Mouse (Mus musculus): ENCODE results near the gene Sfpq. TPM values are rescaled to one million over a fixed set of nuclear protein-coding genes. Genes with fewer than 3 reads are reported as not detected.
"Not testable (repeated sequence)": the region's sequence is repeated elsewhere in the genome, so short reads cannot be mapped to it uniquely, and the experiment has no call there.

The Sfpq gene
- total RNA-seq (2021): 100 to 1,000 TPM; 235 to 287 TPM

GRCm38 (mm10) chr4:127021151-127021945, at the start of gene Sfpq:
Sfpq (plus strand) TSS chr4:127021324.
- peak; percentile 100 for DNase-seq (ENCODE audit: extremely low spot score in 1 of 2, low spot score in 1 of 2)

GRCm38 (mm10) chr4:126977467-126977866, 43.7 kb upstream of the Sfpq start:
- peak in 1 of 2 experiments; percentile 32 for DNase-seq (ENCODE audit: extremely low spot score in 1 of 2, low spot score in 1 of 2)

DNA sequence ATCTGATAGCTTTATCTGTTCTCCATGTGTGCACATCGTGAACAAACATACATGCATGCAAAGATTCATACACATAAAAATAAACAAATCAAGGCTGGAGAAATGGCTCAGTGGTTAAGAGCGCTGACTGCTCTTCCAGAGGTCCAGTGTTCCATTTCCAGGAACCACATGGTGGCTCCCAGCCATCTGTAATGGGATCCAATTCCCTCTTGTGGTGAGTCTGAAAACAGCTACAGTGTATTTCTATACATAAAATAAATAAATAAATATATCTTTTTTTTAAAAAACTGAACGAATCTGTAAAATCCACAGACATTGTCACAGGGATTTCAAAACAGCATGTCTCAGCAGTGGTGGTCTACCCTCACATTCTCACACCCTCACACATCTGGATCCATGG, 42.4 kb upstream of the Sfpq start:
- no peak for DNase-seq (ENCODE audit: extremely low spot score in 1 of 2, low spot score in 1 of 2)

- DNase-seq (ENCODE audit: extremely low spot score in 1 of 2, low spot score in 1 of 2): no peak
Measured at GRCm38 (mm10) chr4:126983321-126983720, 37.8 kb upstream of the Sfpq start.

DNA sequence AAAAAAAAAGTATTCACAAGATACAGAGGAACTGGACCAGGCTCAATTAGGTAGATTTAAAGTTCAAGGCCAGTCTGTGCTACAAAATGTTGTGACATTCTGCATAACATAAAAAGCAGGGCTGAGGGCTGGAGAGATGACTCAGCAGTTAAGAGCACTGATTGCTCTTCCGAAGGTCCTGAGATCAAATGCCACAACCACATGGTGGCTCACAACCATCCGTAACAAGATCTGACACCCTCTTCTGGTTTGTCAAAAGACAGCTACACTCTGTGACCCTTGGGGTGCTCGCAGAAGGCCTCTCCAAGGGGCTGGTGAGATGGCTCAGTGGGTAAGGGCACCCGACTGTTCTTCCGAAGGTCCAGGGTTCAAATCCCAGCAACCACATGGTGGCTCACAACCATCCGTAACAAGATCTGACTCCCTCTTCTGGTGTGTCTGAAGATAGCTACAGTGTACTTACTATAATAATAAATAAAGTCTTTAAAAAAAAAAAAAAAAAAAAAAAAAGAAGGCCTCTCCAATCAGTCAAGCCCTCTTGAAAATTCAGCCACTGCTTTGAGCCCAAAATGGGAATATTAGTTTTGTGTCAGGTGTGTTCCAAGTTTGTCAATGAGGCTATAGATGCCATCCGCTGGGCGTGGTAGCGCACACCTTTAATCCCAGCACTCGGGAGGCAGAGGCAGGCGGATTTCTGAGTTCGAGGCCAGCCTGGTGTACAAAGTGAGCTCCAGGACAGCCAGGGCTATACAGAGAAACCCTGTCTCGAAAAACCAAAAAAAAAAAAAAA, 37.2 kb upstream of the Sfpq start:
- not testable (repeated sequence) for DNase-seq (ENCODE audit: extremely low spot score in 1 of 2, low spot score in 1 of 2)

GRCm38 (mm10) chr4:126986768-126987167, 34.4 kb upstream of the Sfpq start:
- no peak for DNase-seq (ENCODE audit: extremely low spot score in 1 of 2, low spot score in 1 of 2)

DNA sequence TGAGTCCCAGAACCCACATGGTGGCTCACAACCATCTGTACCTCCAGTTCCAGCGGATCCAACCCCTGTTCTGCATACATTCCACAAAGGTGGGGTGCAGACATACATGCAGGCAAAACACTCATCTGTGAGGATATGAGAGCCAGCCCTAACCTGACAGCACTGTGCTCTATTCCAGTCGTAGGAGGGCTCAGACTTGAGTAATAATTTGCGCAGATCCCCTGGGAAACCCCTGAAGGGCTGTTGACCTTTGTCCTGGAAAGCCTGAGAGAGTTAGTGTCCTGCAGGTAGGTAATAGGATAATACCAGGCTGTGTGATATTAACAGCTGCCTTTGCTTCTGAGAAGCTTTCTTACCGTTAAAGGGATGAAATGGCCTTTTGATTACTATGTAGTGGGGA, 32.6 kb upstream of the Sfpq start:
- DNase-seq (ENCODE audit: extremely low spot score in 1 of 2, low spot score in 1 of 2): no peak

- no peak for DNase-seq (ENCODE audit: extremely low spot score in 1 of 2, low spot score in 1 of 2)
Measured at GRCm38 (mm10) chr4:126990553-126990952, 30.6 kb upstream of the Sfpq start.

DNA sequence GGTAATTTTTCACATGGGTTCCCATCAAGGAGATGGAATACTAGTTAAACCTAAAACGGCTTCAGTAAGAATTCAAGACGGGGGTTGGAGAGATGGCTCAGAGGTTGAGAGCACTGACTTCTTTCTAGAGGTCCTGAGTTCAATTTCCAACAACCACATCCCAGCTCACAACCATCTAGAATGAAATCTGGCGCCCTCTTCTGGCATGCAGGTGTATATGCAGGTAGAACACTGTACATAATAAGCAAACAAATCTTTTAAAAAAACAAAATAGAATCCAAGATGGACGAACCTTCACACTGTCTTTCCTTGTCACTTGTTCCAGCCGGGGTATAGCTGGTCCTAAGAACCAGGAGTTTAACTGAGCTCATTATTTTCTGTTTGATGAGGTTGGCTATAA, 28.8 kb upstream of the Sfpq start:
- no peak for DNase-seq (ENCODE audit: extremely low spot score in 1 of 2, low spot score in 1 of 2)

DNA sequence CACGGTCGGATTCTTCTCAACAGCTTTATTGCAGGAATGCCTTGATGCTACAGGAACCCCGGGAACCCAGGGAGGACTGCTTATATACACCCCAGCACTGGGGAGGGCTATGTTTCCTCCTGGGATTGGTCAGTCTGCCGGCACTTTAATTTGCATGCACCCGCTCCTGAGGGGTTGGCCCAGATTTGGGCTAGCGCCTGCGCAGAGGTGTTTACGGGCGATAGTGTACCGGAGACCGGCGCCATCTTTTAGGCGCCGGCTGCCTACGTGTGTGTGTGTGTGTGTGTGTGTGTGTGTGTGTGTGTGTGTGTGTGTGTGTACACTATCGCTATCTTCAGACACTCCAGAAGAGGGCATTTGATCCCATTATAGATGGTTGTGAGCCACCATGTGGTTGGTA, 21.8 kb upstream of the Sfpq start:
- DNase-seq (ENCODE audit: extremely low spot score in 1 of 2, low spot score in 1 of 2): not testable (repeated sequence)

- DNase-seq (ENCODE audit: extremely low spot score in 1 of 2, low spot score in 1 of 2): no peak
Measured at GRCm38 (mm10) chr4:127000601-127001105, 20.5 kb upstream of the Sfpq start.

- DNase-seq (ENCODE audit: extremely low spot score in 1 of 2, low spot score in 1 of 2): no peak
Measured at GRCm38 (mm10) chr4:127004384-127004783, 16.7 kb upstream of the Sfpq start.

GRCm38 (mm10) chr4:127005113-127005936, 15.8 kb upstream of the Sfpq start:
- peak; percentile 47 to 62 for DNase-seq (ENCODE audit: extremely low spot score in 1 of 2, low spot score in 1 of 2)

GRCm38 (mm10) chr4:127015294-127015993, 5.7 kb upstream of the Sfpq start:
- peak; percentile 53 to 85 for DNase-seq (ENCODE audit: extremely low spot score in 1 of 2, low spot score in 1 of 2)

- DNase-seq (ENCODE audit: extremely low spot score in 1 of 2, low spot score in 1 of 2): no peak
Measured at GRCm38 (mm10) chr4:127016366-127016765, 4.8 kb upstream of the Sfpq start.

- no peak for DNase-seq (ENCODE audit: extremely low spot score in 1 of 2, low spot score in 1 of 2)
Measured at GRCm38 (mm10) chr4:127020411-127021150, 543 bp upstream of the Sfpq start.

DNA sequence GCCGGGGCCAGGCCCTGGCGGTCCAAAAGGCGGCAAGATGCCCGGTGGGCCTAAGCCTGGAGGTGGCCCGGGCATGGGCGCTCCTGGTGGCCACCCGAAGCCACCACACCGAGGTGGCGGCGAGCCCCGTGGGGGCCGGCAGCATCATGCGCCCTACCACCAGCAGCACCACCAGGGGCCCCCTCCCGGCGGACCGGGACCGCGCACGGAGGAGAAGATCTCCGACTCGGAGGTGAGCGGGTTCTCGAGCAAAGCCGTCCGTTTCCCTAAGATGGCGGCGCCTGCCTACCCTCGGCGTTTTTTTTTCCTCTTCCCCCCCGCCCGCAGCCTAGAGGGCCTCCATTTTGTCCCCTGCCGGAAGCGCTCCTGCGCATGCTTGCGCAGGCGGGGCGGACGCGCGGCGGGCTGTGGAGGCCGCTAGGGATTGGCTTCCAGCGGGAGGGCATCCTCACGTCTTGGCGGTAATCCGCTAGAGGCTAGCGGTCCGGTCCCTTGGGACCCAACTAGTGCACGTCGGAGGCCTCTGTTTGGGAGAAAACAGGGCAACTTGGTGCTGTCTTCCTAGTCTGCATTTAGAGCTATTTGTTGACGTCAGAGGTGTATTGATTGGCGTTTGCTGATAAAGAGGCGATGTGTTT, 984 bp downstream of the Sfpq start:
- peak; percentile 73 to 75 for DNase-seq (ENCODE audit: extremely low spot score in 1 of 2, low spot score in 1 of 2)

- no peak for DNase-seq (ENCODE audit: extremely low spot score in 1 of 2, low spot score in 1 of 2)
Measured at GRCm38 (mm10) chr4:127023201-127023600, 2.1 kb downstream of the Sfpq start.

DNA sequence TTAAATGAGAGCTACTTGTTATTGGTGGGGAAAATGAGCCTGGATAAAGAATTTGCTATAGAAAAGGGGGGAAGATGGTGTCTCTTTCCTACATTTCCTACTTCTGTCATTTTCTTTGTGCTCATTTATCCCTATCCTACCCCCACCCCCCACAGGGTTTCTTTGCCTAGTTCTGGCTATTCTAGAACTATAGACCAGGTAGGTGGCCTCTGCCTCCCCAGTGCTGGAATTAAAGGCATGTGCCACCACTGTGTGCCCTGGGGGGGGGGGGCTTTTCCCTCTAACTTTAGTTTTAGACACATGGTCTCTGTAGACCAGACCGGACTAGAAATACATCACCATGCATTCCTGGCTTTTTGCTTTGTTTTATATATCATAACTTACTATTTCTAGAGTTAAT, 3.1 kb downstream of the Sfpq start:
- no peak for DNase-seq (ENCODE audit: extremely low spot score in 1 of 2, low spot score in 1 of 2)
